Mouse (Mus musculus) yolk sac, embryonic 10.5 days (tissue): Measurements from ENCODE around the gene Dtx2.
"Not testable (repeated sequence)": the region's sequence is repeated elsewhere in the genome, so short reads cannot be mapped to it uniquely, and the experiment has no call there.

ENCODE experiments used
- DNase-seq: peaks from one replicate; pipeline ENCODE4 v3.0.0-alpha.2; 2017; ENCODE audit warnings: low spot score

Gene Dtx2

GRCm38 (mm10) chr5:136027612-136028311, 33.2 kb downstream of the Dtx2 start:
- DNase-seq = no peak

GRCm38 (mm10) chr5:136034868-136035267, 40.3 kb downstream of the Dtx2 start:
- DNase-seq = no peak

- no peak for DNase-seq
Measured at GRCm38 (mm10) chr5:136035285-136035684, 40.7 kb downstream of the Dtx2 start.

- no peak for DNase-seq
Measured at GRCm38 (mm10) chr5:136036667-136037066, 42.1 kb downstream of the Dtx2 start.

GRCm38 (mm10) chr5:136038258-136039214, 43.9 kb downstream of the Dtx2 start, which contains the start of gene Upk3b:
Upk3b (plus strand) TSS chr5:136038496.
- peak; percentile 65 for DNase-seq

- DNase-seq = peak; percentile 24
Measured at GRCm38 (mm10) chr5:136040210-136040609, 45.6 kb downstream of the Dtx2 start.

GRCm38 (mm10) chr5:136041260-136041659, 46.7 kb downstream of the Dtx2 start:
- no peak for DNase-seq

GRCm38 (mm10) chr5:136041666-136042065, 47.1 kb downstream of the Dtx2 start:
- no peak for DNase-seq

- no peak for DNase-seq
Measured at GRCm38 (mm10) chr5:136044865-136045264, 50.3 kb downstream of the Dtx2 start.

- no peak for DNase-seq
Measured at GRCm38 (mm10) chr5:136045408-136045807, 50.8 kb downstream of the Dtx2 start.

- peak; percentile 65 for DNase-seq
Measured at GRCm38 (mm10) chr5:136045987-136046386, 51.4 kb downstream of the Dtx2 start.

GRCm38 (mm10) chr5:136048541-136048940, 53.9 kb downstream of the Dtx2 start:
- not testable (repeated sequence) for DNase-seq

GRCm38 (mm10) chr5:136049926-136050325, 55.3 kb downstream of the Dtx2 start:
- DNase-seq = no peak

GRCm38 (mm10) chr5:136051231-136052085, 56.9 kb downstream of the Dtx2 start:
- DNase-seq = peak; percentile 60

- DNase-seq = no peak
Measured at GRCm38 (mm10) chr5:136052861-136053655, 58.5 kb downstream of the Dtx2 start.

GRCm38 (mm10) chr5:136054301-136055077, 59.9 kb downstream of the Dtx2 start, which contains the start of gene Upk3bl:
Upk3bl (plus strand) TSS chr5:136054492.
- DNase-seq = no peak

- no peak for DNase-seq
Measured at GRCm38 (mm10) chr5:136056062-136056461, 61.5 kb downstream of the Dtx2 start.

GRCm38 (mm10) chr5:136057085-136057484, 62.5 kb downstream of the Dtx2 start:
- no peak for DNase-seq

GRCm38 (mm10) chr5:136061567-136061966, 67.0 kb downstream of the Dtx2 start:
- peak; percentile 50 for DNase-seq

GRCm38 (mm10) chr5:136063920-136064319, 69.3 kb downstream of the Dtx2 start:
- no peak for DNase-seq
